Mouse (Mus musculus): ENCODE measurements around the gene P3h1. TPM values are rescaled to one million over a fixed set of nuclear protein-coding genes. Genes with fewer than 3 reads are reported as not detected.

Gene P3h1
- polyA plus RNA-seq, 1 experiment = 26.1 TPM

GRCm38 (mm10) chr4:119239181-119239682 lies 6.5 kb downstream of the P3h1 start:
- peaks cover 24% of the 10 kb centered on the region for H3K36me3 ChIP-seq (ENCODE audit: control insufficient read depth, insufficient read depth)
- H3K79me2 ChIP-seq (ENCODE audit: control insufficient read depth, insufficient read depth) = peaks cover 5% of the 10 kb centered on the region
- H3K4me3 ChIP-seq (ENCODE audit: insufficient read depth, poor library complexity, severe bottlenecking) = no peak overlapping the region
- TF ChIP-seq CTCF (IDR thresholded peaks at IDR 0.05; ENCODE audit: control insufficient read depth, insufficient read depth, insufficient read length) (no peak), MAX (IDR thresholded peaks at IDR 0.05) (no peak), CEBPB (IDR thresholded peaks at IDR 0.05; ENCODE audit: low read depth) (no peak), FOSL1 (IDR thresholded peaks at IDR 0.05; ENCODE audit: insufficient read depth, low read length, poor library complexity, severe bottlenecking) (no peak), MYOD1 (IDR thresholded peaks at IDR 0.05; ENCODE audit: control insufficient read depth, insufficient read length, low read depth) (no peak), USF1 (IDR thresholded peaks at IDR 0.05; ENCODE audit: low read depth) (no peak), MYOG (IDR thresholded peaks at IDR 0.05; ENCODE audit: control insufficient read depth, extremely low read depth, insufficient read length) (no peak)
- H3K79me3 ChIP-seq (ENCODE audit: low read depth) = no peaks in the 10 kb centered on the region
- no peaks in the 10 kb centered on the region for H3K27me3 ChIP-seq (ENCODE audit: control insufficient read depth, insufficient read depth, insufficient read length)
- no peak overlapping the region for H3ac ChIP-seq (ENCODE audit: control insufficient read depth, insufficient read length, low read depth)

GRCm38 (mm10) chr4:119241664-119242063 lies 8.9 kb downstream of the P3h1 start:
- Histone ChIP-seq H3K36me3 (ENCODE audit: control insufficient read depth, insufficient read depth) (peaks cover 24% of the 10 kb centered on the region), H3ac (ENCODE audit: control insufficient read depth, insufficient read length, low read depth) (no peak overlapping the region), H3K79me3 (ENCODE audit: low read depth) (no peaks in the 10 kb centered on the region), H3K79me2 (ENCODE audit: control insufficient read depth, insufficient read depth) (no peaks in the 10 kb centered on the region), H3K27me3 (ENCODE audit: control insufficient read depth, insufficient read depth, insufficient read length) (no peaks in the 10 kb centered on the region), H3K4me3 (ENCODE audit: insufficient read depth, poor library complexity, severe bottlenecking) (no peak overlapping the region)
- no peak for TF ChIP-seq CTCF (IDR thresholded peaks at IDR 0.05; ENCODE audit: control insufficient read depth, insufficient read depth, insufficient read length)

GRCm38 (mm10) chr4:119242571-119242970 lies 9.9 kb downstream of the P3h1 start:
- H3K36me3 ChIP-seq (ENCODE audit: control insufficient read depth, insufficient read depth) = peaks cover 24% of the 10 kb centered on the region
- no peaks in the 10 kb centered on the region for H3K27me3 ChIP-seq (ENCODE audit: control insufficient read depth, insufficient read depth, insufficient read length)
- TF ChIP-seq MYOD1 (IDR thresholded peaks at IDR 0.05; ENCODE audit: control insufficient read depth, insufficient read length, low read depth) = no peak
- TF ChIP-seq CTCF (IDR thresholded peaks at IDR 0.05; ENCODE audit: control insufficient read depth, insufficient read depth, insufficient read length) = no peak
- TF ChIP-seq FOSL1 (IDR thresholded peaks at IDR 0.05; ENCODE audit: insufficient read depth, low read length, poor library complexity, severe bottlenecking) = no peak
- no peak for TF ChIP-seq CEBPB (IDR thresholded peaks at IDR 0.05; ENCODE audit: low read depth)
- TF ChIP-seq MAX (IDR thresholded peaks at IDR 0.05) = no peak
- TF ChIP-seq USF1 (IDR thresholded peaks at IDR 0.05; ENCODE audit: low read depth) = no peak
- no peak for TF ChIP-seq MYOG (IDR thresholded peaks at IDR 0.05; ENCODE audit: control insufficient read depth, extremely low read depth, insufficient read length)
- H3K79me3 ChIP-seq (ENCODE audit: low read depth) = no peaks in the 10 kb centered on the region
- no peak overlapping the region for H3ac ChIP-seq (ENCODE audit: control insufficient read depth, insufficient read length, low read depth)
- no peak overlapping the region for H3K4me3 ChIP-seq (ENCODE audit: insufficient read depth, poor library complexity, severe bottlenecking)
- no peaks in the 10 kb centered on the region for H3K79me2 ChIP-seq (ENCODE audit: control insufficient read depth, insufficient read depth)

GRCm38 (mm10) chr4:119244468-119245240 lies 11.9 kb downstream of the P3h1 start:
- H3K36me3 ChIP-seq (ENCODE audit: control insufficient read depth, insufficient read depth) = peaks cover 24% of the 10 kb centered on the region
- H3K79me2 ChIP-seq (ENCODE audit: control insufficient read depth, insufficient read depth) = no peaks in the 10 kb centered on the region
- no peaks in the 10 kb centered on the region for H3K79me3 ChIP-seq (ENCODE audit: low read depth)
- H3K4me3 ChIP-seq (ENCODE audit: insufficient read depth, poor library complexity, severe bottlenecking) = no peak overlapping the region
- TF ChIP-seq USF1 (IDR thresholded peaks at IDR 0.05; ENCODE audit: low read depth) (no peak), MYOG (IDR thresholded peaks at IDR 0.05; ENCODE audit: control insufficient read depth, extremely low read depth, insufficient read length) (no peak), MAX (IDR thresholded peaks at IDR 0.05) (no peak), CEBPB (IDR thresholded peaks at IDR 0.05; ENCODE audit: low read depth) (no peak), FOSL1 (IDR thresholded peaks at IDR 0.05; ENCODE audit: insufficient read depth, low read length, poor library complexity, severe bottlenecking) (no peak), CTCF (IDR thresholded peaks at IDR 0.05; ENCODE audit: control insufficient read depth, insufficient read depth, insufficient read length) (no peak), MYOD1 (IDR thresholded peaks at IDR 0.05; ENCODE audit: control insufficient read depth, insufficient read length, low read depth) (no peak)
- no peak overlapping the region for H3ac ChIP-seq (ENCODE audit: control insufficient read depth, insufficient read length, low read depth)
- no peaks in the 10 kb centered on the region for H3K27me3 ChIP-seq (ENCODE audit: control insufficient read depth, insufficient read depth, insufficient read length)

- Histone ChIP-seq H3K27me3 (ENCODE audit: control insufficient read depth, insufficient read depth, insufficient read length) (no peaks in the 10 kb centered on the region), H3ac (ENCODE audit: control insufficient read depth, insufficient read length, low read depth) (no peak overlapping the region), H3K4me3 (ENCODE audit: insufficient read depth, poor library complexity, severe bottlenecking) (no peak overlapping the region), H3K79me2 (ENCODE audit: control insufficient read depth, insufficient read depth) (no peaks in the 10 kb centered on the region), H3K36me3 (ENCODE audit: control insufficient read depth, insufficient read depth) (peaks cover 20% of the 10 kb centered on the region), H3K79me3 (ENCODE audit: low read depth) (no peaks in the 10 kb centered on the region)
- TF ChIP-seq USF1 (IDR thresholded peaks at IDR 0.05; ENCODE audit: low read depth) = no peak
- no peak for TF ChIP-seq MYOG (IDR thresholded peaks at IDR 0.05; ENCODE audit: control insufficient read depth, extremely low read depth, insufficient read length)
- no peak for TF ChIP-seq CEBPB (IDR thresholded peaks at IDR 0.05; ENCODE audit: low read depth)
- TF ChIP-seq FOSL1 (IDR thresholded peaks at IDR 0.05; ENCODE audit: insufficient read depth, low read length, poor library complexity, severe bottlenecking) = no peak
- no peak for TF ChIP-seq MYOD1 (IDR thresholded peaks at IDR 0.05; ENCODE audit: control insufficient read depth, insufficient read length, low read depth)
- TF ChIP-seq CTCF (IDR thresholded peaks at IDR 0.05; ENCODE audit: control insufficient read depth, insufficient read depth, insufficient read length) = no peak
- TF ChIP-seq MAX (IDR thresholded peaks at IDR 0.05) = no peak
Measured at GRCm38 (mm10) chr4:119245556-119245955, 12.8 kb downstream of the P3h1 start.
